Mouse (Mus musculus): ENCODE results near the gene Mnat1.

Mnat1 gene

GRCm38 (mm10) chr12:73123093-73124041 lies at the start of gene Mnat1:
Mnat1 (plus strand) TSS chr12:73123717.
- DNase-seq (ENCODE audit: low read depth, low spot score) = peak; percentile 92

- peak; percentile 19 for DNase-seq (ENCODE audit: low read depth, low spot score)
These were observed 41.7 kb upstream of the Mnat1 start for GRCm38 (mm10) chr12:73081828-73082227.

DNA sequence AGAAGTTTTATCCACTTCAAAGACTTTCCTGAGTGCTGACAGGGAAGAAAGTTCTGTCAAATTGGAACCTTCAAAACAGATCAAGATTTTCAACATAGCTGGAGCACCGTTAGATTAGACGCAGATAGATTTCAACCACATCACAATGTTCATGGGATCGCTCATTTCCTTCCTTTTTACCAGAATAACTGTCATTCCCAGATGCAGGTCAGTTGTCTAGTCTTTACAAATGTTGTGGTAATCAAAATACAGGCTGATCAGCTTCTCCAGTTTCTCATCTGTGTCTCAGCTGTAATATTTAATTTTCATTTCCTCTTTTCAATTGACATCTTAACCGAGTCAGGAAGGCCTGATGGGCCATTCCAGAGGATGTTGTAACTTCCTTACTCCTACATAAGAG lies 39.7 kb upstream of the Mnat1 start:
- no peak for DNase-seq (ENCODE audit: low read depth, low spot score)

GRCm38 (mm10) chr12:73085739-73086630 lies 37.5 kb upstream of the Mnat1 start:
- DNase-seq (ENCODE audit: low read depth, low spot score) = peak; percentile 100

- DNase-seq (ENCODE audit: low read depth, low spot score) = peak; percentile 48
These were observed 36.4 kb upstream of the Mnat1 start for GRCm38 (mm10) chr12:73087086-73087485.

DNA sequence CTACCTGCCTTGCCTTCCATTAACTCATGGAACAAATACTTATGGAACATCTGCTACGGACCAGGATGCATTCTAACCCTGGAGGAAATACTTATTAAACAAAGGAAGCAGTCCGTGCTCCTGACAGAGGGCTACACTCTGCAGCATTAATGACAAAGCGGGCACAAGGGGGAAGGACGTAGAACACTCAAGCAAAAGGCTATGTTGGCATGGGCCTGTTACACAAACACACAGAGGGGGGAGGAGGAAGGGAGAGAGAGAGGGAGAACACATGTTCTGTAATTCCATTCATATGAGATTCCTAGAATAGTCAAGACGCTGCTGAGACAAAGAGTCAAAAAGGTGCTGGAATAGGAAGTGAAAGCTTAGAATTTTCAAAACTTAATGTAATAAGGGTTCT lies 35.0 kb upstream of the Mnat1 start:
- DNase-seq (ENCODE audit: low read depth, low spot score) = peak; percentile 70

GRCm38 (mm10) chr12:73088911-73089310 lies 34.6 kb upstream of the Mnat1 start:
- DNase-seq (ENCODE audit: low read depth, low spot score) = peak; percentile 89

GRCm38 (mm10) chr12:73090672-73091335 lies 32.7 kb upstream of the Mnat1 start:
- DNase-seq (ENCODE audit: low read depth, low spot score) = no peak

- DNase-seq (ENCODE audit: low read depth, low spot score) = no peak
These were observed 29.3 kb upstream of the Mnat1 start for GRCm38 (mm10) chr12:73094189-73094588.

DNA sequence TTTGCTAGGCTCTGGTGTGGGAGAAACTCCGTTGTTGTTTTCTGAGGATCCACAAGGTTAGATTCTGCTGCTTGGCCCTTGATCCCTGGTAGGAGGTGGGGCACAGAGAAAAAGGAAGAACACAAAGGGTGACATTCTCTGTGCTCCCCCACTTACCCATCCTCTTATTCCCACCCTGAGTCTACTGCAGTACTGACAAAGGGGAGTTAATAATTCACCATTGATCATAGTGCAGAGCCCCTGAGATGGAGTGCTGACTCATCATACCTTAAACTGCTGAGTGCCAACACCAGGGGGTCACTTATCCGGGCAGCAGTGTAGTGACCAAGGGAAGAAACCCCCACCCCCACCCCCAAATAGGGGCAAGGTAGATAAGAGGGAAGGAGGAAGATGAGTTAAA lies 28.9 kb upstream of the Mnat1 start:
- peak; percentile 13 for DNase-seq (ENCODE audit: low read depth, low spot score)

DNA sequence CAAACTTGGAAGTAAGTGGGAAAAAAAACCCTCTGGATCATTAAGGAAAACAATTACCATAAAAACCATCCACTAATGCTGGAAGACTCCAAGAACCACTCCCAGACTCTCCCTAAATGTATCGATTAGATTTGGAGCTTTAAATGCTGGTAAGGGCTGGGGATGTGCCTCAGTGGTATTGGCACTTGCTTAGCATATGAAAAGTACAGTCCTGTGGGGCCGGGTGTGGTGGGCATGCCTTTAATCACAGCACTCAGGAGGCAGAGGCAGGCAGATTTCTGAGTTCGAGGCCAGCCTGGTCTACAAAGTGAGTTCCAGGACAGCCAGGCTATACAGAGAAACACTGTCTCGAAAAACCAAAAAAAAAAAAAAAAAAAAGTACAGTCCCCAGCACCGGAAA lies 27.3 kb upstream of the Mnat1 start:
- DNase-seq (ENCODE audit: low read depth, low spot score) = peak; percentile 50

- no peak for DNase-seq (ENCODE audit: low read depth, low spot score)
These were observed 24.9 kb upstream of the Mnat1 start for GRCm38 (mm10) chr12:73098593-73098992.

DNA sequence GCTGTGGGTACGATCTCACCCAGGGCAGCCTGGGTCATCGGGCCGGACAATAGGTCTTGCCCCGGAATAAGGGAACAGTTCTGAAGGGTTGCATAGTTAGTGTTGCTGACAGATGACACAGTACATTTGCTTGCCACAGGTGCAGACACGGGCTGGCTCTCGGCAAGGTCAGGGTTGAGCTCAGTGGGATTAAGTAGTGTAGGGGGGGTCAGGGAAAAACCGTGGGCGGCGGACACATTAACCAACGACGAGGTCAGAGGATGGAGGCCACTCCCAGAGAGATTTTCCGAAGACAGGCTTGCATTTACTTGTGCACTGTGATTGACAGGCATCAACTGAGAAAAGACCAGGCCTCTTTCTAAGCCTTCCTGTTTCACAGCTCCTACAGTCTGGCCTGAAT lies 19.8 kb upstream of the Mnat1 start:
- DNase-seq (ENCODE audit: low read depth, low spot score) = peak; percentile 70

GRCm38 (mm10) chr12:73107821-73108220 lies 15.7 kb upstream of the Mnat1 start:
- DNase-seq (ENCODE audit: low read depth, low spot score) = no peak

GRCm38 (mm10) chr12:73110431-73111111 lies 12.9 kb upstream of the Mnat1 start:
- DNase-seq (ENCODE audit: low read depth, low spot score) = peak; percentile 48

- DNase-seq (ENCODE audit: low read depth, low spot score) = peak; percentile 39
These were observed 11.8 kb upstream of the Mnat1 start for GRCm38 (mm10) chr12:73111561-73112325.

- DNase-seq (ENCODE audit: low read depth, low spot score) = peak; percentile 57
These were observed 11.0 kb upstream of the Mnat1 start for GRCm38 (mm10) chr12:73112326-73113087.

GRCm38 (mm10) chr12:73113196-73113595 lies 10.3 kb upstream of the Mnat1 start, which contains the start of gene Six4:
Six4 (minus strand) TSS chr12:73113456.
- DNase-seq (ENCODE audit: low read depth, low spot score) = peak; percentile 94

DNA sequence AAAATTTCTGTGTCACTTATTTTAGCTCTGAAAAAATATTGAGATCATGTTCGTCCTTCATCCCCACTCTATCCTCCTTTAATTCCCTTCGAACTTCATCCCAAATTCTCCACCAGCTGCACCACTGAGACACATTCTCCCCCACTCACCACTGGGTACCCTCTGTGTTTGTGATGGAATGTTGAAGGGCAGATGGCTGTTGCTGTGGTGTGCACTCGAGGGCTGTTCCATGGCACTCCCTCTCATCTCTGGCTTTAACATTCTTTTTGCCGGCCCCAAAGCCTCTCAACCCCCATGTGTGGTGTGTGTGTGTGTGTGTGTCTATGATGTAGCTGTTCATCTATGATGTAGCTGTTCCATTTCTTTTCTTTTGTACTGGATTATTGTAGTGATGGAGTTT lies 1.7 kb downstream of the Mnat1 start:
- DNase-seq (ENCODE audit: low read depth, low spot score) = no peak

DNA sequence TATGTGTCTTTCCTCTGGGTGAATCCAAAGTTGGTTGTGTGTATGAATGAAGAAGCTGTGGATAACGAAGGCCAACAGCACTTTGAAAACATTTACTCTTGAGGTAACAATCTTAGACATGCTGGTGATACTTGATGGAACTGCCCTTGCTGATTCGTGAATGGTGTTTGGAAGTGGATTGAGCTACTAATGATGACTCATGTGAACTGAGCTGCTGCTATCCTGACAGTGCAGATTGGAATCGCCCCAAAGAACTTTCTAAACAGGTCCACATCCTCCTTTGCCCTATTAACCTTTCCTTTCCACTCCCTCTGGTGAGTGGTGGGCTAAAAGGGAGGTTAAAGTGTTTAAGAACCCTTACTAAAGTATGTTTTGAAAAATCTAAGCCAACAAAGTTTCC lies 17.2 kb downstream of the Mnat1 start:
- no peak for DNase-seq (ENCODE audit: low read depth, low spot score)

Data from R1 (cell line).